Comparison of ENCODE assay signal across 19 mouse cellular contexts in genomic region chr1:127062430-127062829, GRCm38 (mm10).
DNase-seq lines count a peak whose midpoint lies in the region.
"Had no signal": no experiment of that assay in that cellular context is flagged by ENCODE, and none has a peak within 500 bp of the region (broad histone marks: within the 10 kb centered on the region; RNA-seq: fewer than 3 reads in every experiment).

No protein-coding gene starts in this region.

- DNase-seq in frontal cortex, adult 2 months (ENCODE audit: extremely low spot score in 1 of 2, low spot score in 1 of 2): peak; percentile 60 to 65
- no peak for DNase-seq in frontal cortex, postnatal 10 days (ENCODE audit: low spot score in 2 of 2)
- peak; percentile 43 to 48 for DNase-seq in right cerebral cortex, adult 2 months (ENCODE audit: low spot score in 2 of 2)
- DNase-seq in right cerebral cortex, postnatal 14 days: no peak
- DNase-seq in left cerebral cortex, postnatal 14 days (ENCODE audit: low spot score in 2 of 2): peak; percentile 21 to 41
- no peak for DNase-seq in layer of hippocampus, postnatal 14 days (ENCODE audit: low spot score in 2 of 2)
- DNase-seq in lung, postnatal 36 days: no peak
- DNase-seq: adrenal gland, adult 8-10 months; cerebellum, adult 11 months; cerebellum, adult 9-11 months; gastrocnemius, postnatal 25 days; heart, adult 18-20 months; heart, postnatal 4 days; kidney, adult 11 months; kidney, postnatal 25 days; liver, embryonic 13.5 days; lung, adult 18-20 months; thymus, adult 18-20 months; thymus, postnatal 25 days had no signal

- intact Hi-C loops in left cerebral cortex, postnatal 14 days (cut with DNase I): no loop called here

Comparison
In these comparisons a context has a peak if more than half of its experiments do, and no peak if none do; other contexts are left out.
1. DNase-seq: peak in frontal cortex, adult 2 months (2 of 2), right cerebral cortex, adult 2 months (2 of 2) and left cerebral cortex, postnatal 14 days (2 of 2); none in frontal cortex, postnatal 10 days (0 of 2), right cerebral cortex, postnatal 14 days (single experiment), layer of hippocampus, postnatal 14 days (0 of 2) and lung, postnatal 36 days (single experiment).